Mouse (Mus musculus) liver, postnatal 0 days (tissue): ENCODE measurements around the gene Krtap4-16. TPM values are rescaled to one million over a fixed set of nuclear protein-coding genes. Genes with fewer than 3 reads are reported as not detected.
A peak's percentile ranks its signal among the peaks of the same experiment; 100 is the strongest.
"Not testable (repeated sequence)": the region's sequence is repeated elsewhere in the genome, so short reads cannot be mapped to it uniquely, and the experiment has no call there.

Source experiments
- ATAC-seq: fragments of 200-750 bp; cut with Nextera tagmentation; 2 replicates; pipeline ENCODE4 v1.8.0; 2017; ENCODE audit warnings: mild to moderate bottlenecking, moderate library complexity
- DNase-seq: peaks from one replicate; pipeline ENCODE4 v3.0.0-alpha.2; 2016
- H3K27ac ChIP-seq: fragments of 300-500 bp; sonication (generic); 2 replicates; pipeline ENCODE4 v1.5.1; 2014; ENCODE audit warnings: antibody characterized with exemption, moderate library complexity, mild to moderate bottlenecking, low read depth
- H3K27me3 ChIP-seq: fragments of 300-500 bp; sonication (generic); 2 replicates; pipeline ENCODE4 v1.6.1; 2014; ENCODE audit warnings: low read length, control low read depth, mixed read lengths; ENCODE audit not compliant: insufficient read depth
- H3K36me3 ChIP-seq: fragments of 300-500 bp; sonication (generic); replicated peaks from 2 replicates; pipeline ENCODE4 v1.6.1; 2014; ENCODE audit warnings: mild to moderate bottlenecking, control low read depth, low read length, moderate library complexity, mixed read lengths; ENCODE audit not compliant: insufficient read depth
- H3K4me1 ChIP-seq: fragments of 300-500 bp; sonication (generic); 2 replicates; pipeline ENCODE4 v1.6.1; 2014; ENCODE audit warnings: antibody characterized with exemption, mild to moderate bottlenecking, control low read depth; ENCODE audit not compliant: insufficient read depth
- H3K4me2 ChIP-seq: fragments of 300-500 bp; sonication (generic); 2 replicates; pipeline ENCODE4 v1.6.1; 2014; ENCODE audit warnings: low read depth, mild to moderate bottlenecking, low read length, moderate library complexity, mixed read lengths
- H3K4me3 ChIP-seq: fragments of 300-500 bp; sonication (generic); 2 replicates; pipeline ENCODE4 v1.5.1; 2014; ENCODE audit warnings: low read depth, low read length
- H3K9ac ChIP-seq: fragments of 300-500 bp; sonication (generic); replicated peaks from 2 replicates; pipeline ENCODE4 v1.6.1; 2014; ENCODE audit warnings: mild to moderate bottlenecking, moderate library complexity
- H3K9me3 ChIP-seq: fragments of 300-500 bp; sonication (generic); 2 replicates; pipeline ENCODE4 v1.6.1; 2016; ENCODE audit warnings: mild to moderate bottlenecking, control low read depth, low read length, mixed read lengths
- CTCF ChIP-seq: sonication (generic); IDR thresholded peaks from 2 replicates; pipeline ENCODE4 v1.5.1; 2016; ENCODE audit warnings: antibody characterized with exemption, low read depth
- EP300 ChIP-seq: IDR thresholded peaks from 2 replicates; pipeline ENCODE4 v1.6.1; 2016; ENCODE audit warnings: antibody characterized with exemption, low read depth, mild to moderate bottlenecking
- WGBS: fragments of 180-500 bp; shearing (Covaris S2); extraction: QIAGEN DNeasy Blood & Tissue Kit; methylation state at CpG from one replicate; pipeline ENCODE4 v1.1.7; 2014; ENCODE audit not compliant: insufficient replicate concordance; 5-methylcytosine and 5-hydroxymethylcytosine counted together
- polyA plus RNA-seq: library from polyadenylated mRNA; unstranded; fragments of >200 nt; fragmentation: Nextera tagmentation; extraction: Ambion mirVana; gene quantifications from 2 replicates; pipeline ENCODE4 v1.2.1, GENCODE M21; 2015

Krtap4-16 gene
- not detected in 2 replicates for polyA plus RNA-seq

DNA sequence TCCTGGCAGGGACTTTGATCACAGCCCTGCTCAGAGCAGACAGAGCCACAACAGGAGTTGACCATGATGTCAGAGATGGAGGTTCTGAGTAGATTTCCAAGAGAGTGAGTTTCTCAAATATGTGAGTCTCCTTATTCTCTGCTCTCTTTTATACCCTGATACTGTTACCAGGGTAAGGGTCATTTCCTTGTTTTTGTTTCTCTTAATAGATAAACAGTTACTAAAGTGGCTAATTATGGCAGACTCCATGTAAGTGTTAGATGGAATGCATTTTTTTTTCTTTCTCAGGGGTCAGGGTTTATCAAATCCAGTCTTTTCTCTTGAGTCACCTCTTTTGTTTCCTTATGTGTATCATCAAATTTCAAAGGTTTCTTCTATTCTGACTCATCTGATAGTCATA is at the start of gene Krtap4-16:
TSS of gene Krtap4-16 (minus strand) at position 101 of the 400 bp plus-strand sequence.
- H3K4me2 ChIP-seq, result no peak within 1 kb of the TSS
- H3K27me3 ChIP-seq, result no peaks in the 10 kb centered on the region
- no peak within 1 kb of the TSS for H3K4me3 ChIP-seq
- no peak within 1 kb of the TSS for H3K9ac ChIP-seq
- TF ChIP-seq CTCF (no peak), EP300 (no peak)
- no peaks in the 10 kb centered on the region for H3K4me1 ChIP-seq
- H3K9me3 ChIP-seq, result no peaks in the 10 kb centered on the region
- DNase-seq, result no peak
- no peak within 1 kb of the TSS for H3K27ac ChIP-seq
- H3K36me3 ChIP-seq, result no peaks in the 10 kb centered on the region
- no peak for ATAC-seq

DNA sequence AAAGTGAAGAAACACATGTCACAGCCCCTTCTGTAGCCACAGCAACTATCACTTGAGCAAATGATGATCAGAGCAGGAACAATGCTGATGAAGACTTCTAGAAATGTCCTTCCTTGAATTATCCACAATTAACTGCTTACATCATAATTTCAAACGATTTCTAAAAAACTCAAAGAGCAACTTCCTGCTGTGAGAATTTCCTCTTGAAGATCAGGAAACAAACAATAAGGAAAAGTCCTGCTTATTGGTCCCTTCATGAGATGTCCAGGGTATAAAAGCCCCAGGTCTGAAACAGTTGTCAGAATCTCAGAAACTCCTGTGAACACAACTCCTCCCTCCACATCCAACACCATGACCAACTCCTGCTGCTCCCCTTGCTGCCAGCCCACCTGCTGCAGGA is 27.5 kb upstream of the Krtap4-16 start, which contains the start of gene Gm11567:
TSS of gene Gm11567 (plus strand) at position 301 of the 400 bp plus-strand sequence.
- H3K9ac ChIP-seq, H3K36me3 ChIP-seq, H3K4me3 ChIP-seq, H3K9me3 ChIP-seq, DNase-seq, H3K27me3 ChIP-seq, H3K4me2 ChIP-seq, H3K27ac ChIP-seq, ATAC-seq, H3K4me1 ChIP-seq: not testable (repeated sequence)
- WGBS, result 41% methylated on average over 1 of the region's 1 CpGs

DNA sequence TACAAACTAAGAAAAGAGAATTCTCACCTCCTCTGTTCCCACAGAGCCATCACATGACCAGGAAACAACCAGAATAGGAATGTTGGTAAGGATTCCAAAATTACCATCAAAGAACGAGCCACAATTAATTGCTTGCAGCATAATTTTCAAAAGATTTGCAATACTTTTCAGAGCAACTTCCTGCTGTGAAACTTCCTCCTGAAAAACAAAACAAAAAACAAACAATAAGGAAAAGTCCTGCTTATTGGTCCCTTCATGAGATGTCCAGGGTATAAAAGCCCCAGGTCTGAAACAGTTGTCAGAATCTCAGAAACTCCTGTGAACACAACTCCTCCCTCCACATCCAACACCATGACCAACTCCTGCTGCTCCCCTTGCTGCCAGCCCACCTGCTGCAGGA is 21.7 kb upstream of the Krtap4-16 start, which contains the start of gene Krtap9-1:
TSS of gene Krtap9-1 (plus strand) at position 301 of the 400 bp plus-strand sequence.
- not testable (repeated sequence) for H3K36me3 ChIP-seq, DNase-seq, H3K9me3 ChIP-seq, H3K27ac ChIP-seq, H3K9ac ChIP-seq, H3K4me3 ChIP-seq, H3K4me1 ChIP-seq, H3K27me3 ChIP-seq, H3K4me2 ChIP-seq, ATAC-seq
- 57% methylated on average over 1 of the region's 1 CpGs for WGBS

DNA sequence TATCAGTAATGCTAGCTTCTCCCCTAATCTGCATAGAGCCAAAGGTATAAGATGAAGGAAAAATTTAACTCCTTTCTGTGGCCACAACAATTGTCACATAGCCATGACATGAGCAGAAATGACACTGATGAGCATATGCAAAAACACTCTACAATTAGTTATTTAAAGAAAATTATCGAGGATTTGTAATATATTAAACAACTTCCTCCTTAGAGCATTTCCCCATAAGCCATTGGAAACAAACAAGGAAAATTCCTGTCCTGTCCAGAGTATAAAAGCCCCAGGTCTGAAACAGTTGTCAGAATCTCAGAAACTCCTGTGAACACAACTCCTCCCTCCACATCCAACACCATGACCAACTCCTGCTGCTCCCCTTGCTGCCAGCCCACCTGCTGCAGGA is 12.8 kb upstream of the Krtap4-16 start, which contains the start of gene Gm11559:
TSS of gene Gm11559 (plus strand) at position 301 of the 400 bp plus-strand sequence.
- WGBS, result 42% methylated on average over 1 of the region's 1 CpGs
- not testable (repeated sequence) for H3K36me3 ChIP-seq, H3K4me3 ChIP-seq, H3K9me3 ChIP-seq, H3K27ac ChIP-seq, DNase-seq, H3K4me2 ChIP-seq, H3K4me1 ChIP-seq, ATAC-seq, H3K9ac ChIP-seq, H3K27me3 ChIP-seq

DNA sequence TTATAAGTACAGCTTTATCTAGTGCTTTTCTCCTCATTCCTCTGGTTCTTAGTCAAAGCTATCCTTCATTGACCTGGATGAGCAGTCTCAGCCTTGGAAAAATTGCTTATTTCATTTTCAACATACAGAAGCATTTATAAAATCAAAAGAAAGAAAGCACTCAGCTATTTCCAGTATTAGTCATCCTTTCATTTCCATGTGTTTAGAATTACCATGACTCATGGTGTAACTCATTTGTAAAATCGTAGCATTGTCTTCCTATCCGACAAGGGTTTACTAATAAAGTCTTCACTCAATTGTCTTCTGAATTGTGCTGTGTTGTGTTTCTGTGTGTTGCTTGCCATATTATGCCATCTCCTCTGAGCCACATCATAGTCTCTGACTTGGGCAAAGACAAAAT is 7.4 kb upstream of the Krtap4-16 start:
- no peaks in the 10 kb centered on the region for H3K27me3 ChIP-seq
- H3K4me1 ChIP-seq, result no peaks in the 10 kb centered on the region
- no peak for ATAC-seq
- no peak for DNase-seq
- H3K4me3 ChIP-seq, result no peak overlapping the region
- 60% methylated on average over 2 of the region's 2 CpGs for WGBS
- no peaks in the 10 kb centered on the region for H3K36me3 ChIP-seq
- H3K9ac ChIP-seq, result no peak overlapping the region
- H3K27ac ChIP-seq, result no peak overlapping the region
- TF ChIP-seq CTCF, result no peak
- TF ChIP-seq EP300, result no peak
- H3K9me3 ChIP-seq, result no peaks in the 10 kb centered on the region
- no peak overlapping the region for H3K4me2 ChIP-seq

DNA sequence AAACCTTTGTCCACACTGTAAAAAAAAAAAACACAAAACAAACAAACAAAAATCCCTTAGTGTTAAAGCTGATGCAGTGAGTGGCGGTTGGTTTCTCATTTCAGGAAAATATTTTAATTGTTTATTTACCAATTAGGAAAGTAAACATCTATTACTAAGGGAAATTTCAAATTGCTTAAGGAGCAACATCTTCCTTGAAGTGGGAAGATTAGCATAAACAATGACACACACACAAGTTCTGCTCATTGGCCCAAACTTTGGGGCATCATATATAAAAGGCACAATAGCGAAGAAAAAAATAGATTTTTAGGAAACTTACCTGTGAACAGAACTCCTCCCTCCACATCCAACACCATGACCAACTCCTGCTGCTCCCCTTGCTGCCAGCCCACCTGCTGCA is 6.2 kb upstream of the Krtap4-16 start, which contains the start of gene Gm11568:
TSS of gene Gm11568 (plus strand) at position 301 of the 400 bp plus-strand sequence.
- no peak for ATAC-seq
- Histone ChIP-seq H3K4me3 (no peak within 1 kb of the TSS), H3K27me3 (no peaks in the 10 kb centered on the region), H3K9me3 (no peaks in the 10 kb centered on the region), H3K27ac (no peak within 1 kb of the TSS), H3K4me2 (no peak within 1 kb of the TSS), H3K36me3 (no peaks in the 10 kb centered on the region), H3K4me1 (no peaks in the 10 kb centered on the region), H3K9ac (no peak within 1 kb of the TSS)
- DNase-seq, result no peak
- TF ChIP-seq CTCF (no peak), EP300 (no peak)
- WGBS, result 76% methylated on average over 2 of the region's 2 CpGs

DNA sequence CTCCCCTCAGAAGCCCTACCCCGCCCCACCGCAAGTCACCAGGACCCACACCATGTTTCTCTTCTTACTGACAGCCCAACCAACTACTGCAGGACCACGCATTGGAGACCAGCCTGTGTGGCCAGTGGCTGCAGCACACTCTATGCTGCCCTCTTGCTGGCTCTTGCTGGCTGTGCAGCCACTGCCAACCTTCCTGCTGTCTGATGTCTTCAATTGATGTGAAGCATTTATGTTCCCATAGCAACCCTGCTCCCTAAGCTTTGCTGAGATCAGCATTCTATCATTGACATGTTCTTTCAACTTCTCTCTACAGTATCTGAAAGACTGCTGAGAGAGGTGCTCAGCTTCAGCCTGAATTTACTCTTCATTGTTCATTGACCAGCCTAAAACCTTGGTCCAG is 2.7 kb upstream of the Krtap4-16 start:
- DNase-seq, result no peak
- no peaks in the 10 kb centered on the region for H3K4me1 ChIP-seq
- ATAC-seq, result no peak
- no peak overlapping the region for H3K9ac ChIP-seq
- H3K27ac ChIP-seq, result no peak overlapping the region
- no peaks in the 10 kb centered on the region for H3K36me3 ChIP-seq
- H3K27me3 ChIP-seq, result no peaks in the 10 kb centered on the region
- H3K4me3 ChIP-seq, result no peak overlapping the region
- TF ChIP-seq CTCF (peak; percentile 39), EP300 (no peak)
- 58% methylated on average over 3 of the region's 3 CpGs for WGBS
- H3K9me3 ChIP-seq, result no peaks in the 10 kb centered on the region
- H3K4me2 ChIP-seq, result no peak overlapping the region
